Mouse (Mus musculus) intestine, postnatal 0 days (tissue): Measurements from ENCODE around the gene Diaph3. TPM values are rescaled to one million over a fixed set of nuclear protein-coding genes. Genes with fewer than 3 reads are reported as not detected.

Source experiments
- ATAC-seq: fragments of 200-750 bp; cut with Nextera tagmentation; 2 replicates; pipeline ENCODE4 v1.8.0; 2017; ENCODE audit warnings: mild to moderate bottlenecking, moderate TSS enrichment, moderate library complexity
- H3K27ac ChIP-seq: fragments of 300-500 bp; sonication (generic); 2 replicates; pipeline ENCODE4 v1.5.1; 2014; ENCODE audit warnings: mild to moderate bottlenecking, low read depth, low read length, moderate library complexity
- H3K27me3 ChIP-seq: fragments of 300-500 bp; sonication (generic); replicated peaks from 2 replicates; pipeline ENCODE4 v1.6.1; 2014; ENCODE audit warnings: low read length, mixed read lengths; ENCODE audit not compliant: control insufficient read depth, insufficient read depth
- H3K36me3 ChIP-seq: fragments of 300-500 bp; sonication (generic); 2 replicates; pipeline ENCODE4 v1.6.1; 2014; ENCODE audit warnings: mild to moderate bottlenecking, moderate library complexity; ENCODE audit not compliant: control insufficient read depth, insufficient read depth
- H3K4me1 ChIP-seq: fragments of 300-500 bp; sonication (generic); replicated peaks from 2 replicates; pipeline ENCODE4 v1.6.1; 2014; ENCODE audit warnings: antibody characterized with exemption, low read length, mixed read lengths; ENCODE audit not compliant: control insufficient read depth, insufficient read depth
- H3K4me2 ChIP-seq: fragments of 300-500 bp; sonication (generic); replicated peaks from 2 replicates; pipeline ENCODE4 v1.6.1; 2014; ENCODE audit warnings: low read depth, mild to moderate bottlenecking, moderate library complexity
- H3K4me3 ChIP-seq: fragments of 300-500 bp; sonication (generic); 2 replicates; pipeline ENCODE4 v1.5.1; 2014; ENCODE audit warnings: low read depth, low read length
- H3K9ac ChIP-seq: fragments of 300-500 bp; sonication (generic); 2 replicates; pipeline ENCODE4 v1.6.1; 2014; ENCODE audit warnings: mild to moderate bottlenecking, low read depth, low read length
- H3K9me3 ChIP-seq: fragments of 300-500 bp; sonication (generic); 2 replicates; pipeline ENCODE4 v1.6.1; 2016; ENCODE audit warnings: mixed run types; ENCODE audit not compliant: control insufficient read depth
- CTCF ChIP-seq: sonication (generic); IDR thresholded peaks from 2 replicates; pipeline ENCODE4 v1.5.1; 2016; ENCODE audit warnings: low read depth, mild to moderate bottlenecking, control low read depth, antibody characterized with exemption, moderate library complexity
- WGBS: fragments of 180-500 bp; shearing (Covaris S2); extraction: QIAGEN DNeasy Blood & Tissue Kit; methylation state at CpG from one replicate; pipeline ENCODE4 v1.1.7; 2014; 5-methylcytosine and 5-hydroxymethylcytosine counted together
- microRNA-seq: library from miRNA; unstranded; fragments of <30 nt; microRNA quantifications from one replicate; pipeline ENCODE4, GENCODE M21; 2016
- polyA plus RNA-seq: library from polyadenylated mRNA; unstranded; fragments of >200 nt; fragmentation: Nextera tagmentation; extraction: Ambion mirVana; gene quantifications from 2 replicates; pipeline ENCODE4 v1.2.1, GENCODE M21; 2015

The Diaph3 gene
- polyA plus RNA-seq, 1 experiment from 2014 or later = 2.6 TPM

- TF ChIP-seq CTCF = no peak
- no peaks in the 10 kb centered on the region for H3K36me3 ChIP-seq
- no peaks in the 10 kb centered on the region for H3K27me3 ChIP-seq
- WGBS = 71% methylated on average over 5 of the region's 5 CpGs
- ATAC-seq = no peak
- no peak overlapping the region for H3K4me3 ChIP-seq
- no peaks in the 10 kb centered on the region for H3K4me1 ChIP-seq
- H3K9ac ChIP-seq = no peak overlapping the region
- no peak overlapping the region for H3K4me2 ChIP-seq
- no peaks in the 10 kb centered on the region for H3K9me3 ChIP-seq
- H3K27ac ChIP-seq = no peak overlapping the region
These were observed 521.4 kb downstream of the Diaph3 start for GRCm38 (mm10) chr14:86619637-86620036.

Small RNAs within 50 kb of the gene (microRNA-seq; reads per million reads assigned to microRNA genes)
- gene Gm23438 = not detected
